Mouse (Mus musculus): ENCODE results near the gene Cutc. TPM values are rescaled to one million over a fixed set of nuclear protein-coding genes. Genes with fewer than 3 reads are reported as not detected.
A peak's percentile ranks its signal among the peaks of the same experiment; 100 is the strongest.

Gene Cutc
- polyA plus RNA-seq, 1 experiment from 2014 or later = 19.4 TPM

- Histone ChIP-seq H3K36me3 (ENCODE audit: control insufficient read depth, insufficient read depth, low read length) (peaks cover 6% of the 10 kb centered on the region; the same call in 1 of the 2 replicates), H3K4me1 (replicated peaks; ENCODE audit: control insufficient read depth, insufficient read depth) (no peaks in the 10 kb centered on the region), H3K4me3 (ENCODE audit: low read depth, low read length) (no peak overlapping the region), H3K27ac (replicated peaks) (peak overlapping the region; percentile 67; the same call in 1 of the 2 replicates), H3K9me3 (ENCODE audit: control insufficient read depth, low read length) (no peaks in the 10 kb centered on the region), H3K4me2 (replicated peaks; ENCODE audit: low read depth) (no peak overlapping the region), H3K9ac (ENCODE audit: low read length) (no peak overlapping the region), H3K27me3 (ENCODE audit: control insufficient read depth, insufficient read depth, low read length) (no peaks in the 10 kb centered on the region)
- DNase-seq (ENCODE audit: low spot score) (peak; percentile 50), ATAC-seq (ENCODE audit: low FRiP score, low TSS enrichment) (peak; percentile 77)
- TF ChIP-seq CTCF (IDR thresholded peaks at IDR 0.05; ENCODE audit: low read depth) (no peak), EP300 (optimal IDR thresholded peaks at IDR 0.05) (no peak)
- WGBS = 42% methylated on average over 22 of the region's 22 CpGs
Measured at GRCm38 (mm10) chr19:43711159-43711916, 41.5 kb upstream of the Cutc start.

GRCm38 (mm10) chr19:43711971-43712370 is 40.8 kb upstream of the Cutc start:
- H3K4me3 ChIP-seq (ENCODE audit: low read depth, low read length) = no peak overlapping the region
- no peak; the same call in 1 of the 2 replicates for ATAC-seq (ENCODE audit: low FRiP score, low TSS enrichment)
- no peak overlapping the region for H3K9ac ChIP-seq (ENCODE audit: low read length)
- no peak for DNase-seq (ENCODE audit: low spot score)
- no peak overlapping the region for H3K4me2 ChIP-seq (replicated peaks; ENCODE audit: low read depth)
- no peaks in the 10 kb centered on the region for H3K4me1 ChIP-seq (replicated peaks; ENCODE audit: control insufficient read depth, insufficient read depth)
- H3K36me3 ChIP-seq (ENCODE audit: control insufficient read depth, insufficient read depth, low read length) = peaks cover 6% of the 10 kb centered on the region; the same call in 1 of the 2 replicates
- H3K27me3 ChIP-seq (ENCODE audit: control insufficient read depth, insufficient read depth, low read length) = no peaks in the 10 kb centered on the region
- no peak for TF ChIP-seq EP300 (optimal IDR thresholded peaks at IDR 0.05)
- no peak for TF ChIP-seq CTCF (IDR thresholded peaks at IDR 0.05; ENCODE audit: low read depth)
- WGBS = 80% methylated on average over 5 of the region's 5 CpGs
- H3K27ac ChIP-seq (replicated peaks) = no peak overlapping the region
- no peaks in the 10 kb centered on the region for H3K9me3 ChIP-seq (ENCODE audit: control insufficient read depth, low read length)

- Histone ChIP-seq H3K9me3 (ENCODE audit: control insufficient read depth, low read length) (no peaks in the 10 kb centered on the region), H3K4me1 (replicated peaks; ENCODE audit: control insufficient read depth, insufficient read depth) (no peaks in the 10 kb centered on the region), H3K4me2 (replicated peaks; ENCODE audit: low read depth) (no peak overlapping the region), H3K27me3 (ENCODE audit: control insufficient read depth, insufficient read depth, low read length) (no peaks in the 10 kb centered on the region), H3K9ac (ENCODE audit: low read length) (no peak overlapping the region), H3K4me3 (ENCODE audit: low read depth, low read length) (no peak overlapping the region), H3K27ac (replicated peaks) (no peak overlapping the region), H3K36me3 (ENCODE audit: control insufficient read depth, insufficient read depth, low read length) (peaks cover 8% of the 10 kb centered on the region)
- ATAC-seq (ENCODE audit: low FRiP score, low TSS enrichment) (no peak), DNase-seq (ENCODE audit: low spot score) (no peak)
- 97% methylated on average over 11 of the region's 11 CpGs for WGBS
- TF ChIP-seq CTCF (IDR thresholded peaks at IDR 0.05; ENCODE audit: low read depth) = no peak
- no peak for TF ChIP-seq EP300 (optimal IDR thresholded peaks at IDR 0.05)
Measured at GRCm38 (mm10) chr19:43720061-43720460, 32.7 kb upstream of the Cutc start.

- Histone ChIP-seq H3K9ac (ENCODE audit: low read length) (no peak overlapping the region), H3K4me2 (replicated peaks; ENCODE audit: low read depth) (no peak overlapping the region), H3K4me1 (replicated peaks; ENCODE audit: control insufficient read depth, insufficient read depth) (no peaks in the 10 kb centered on the region), H3K27ac (replicated peaks) (no peak overlapping the region), H3K9me3 (ENCODE audit: control insufficient read depth, low read length) (no peaks in the 10 kb centered on the region), H3K36me3 (ENCODE audit: control insufficient read depth, insufficient read depth, low read length) (peaks cover 12% of the 10 kb centered on the region), H3K27me3 (ENCODE audit: control insufficient read depth, insufficient read depth, low read length) (no peaks in the 10 kb centered on the region), H3K4me3 (ENCODE audit: low read depth, low read length) (no peak overlapping the region)
- WGBS = 84% methylated on average over 8 of the region's 8 CpGs
- DNase-seq (ENCODE audit: low spot score) = no peak
- no peak for ATAC-seq (ENCODE audit: low FRiP score, low TSS enrichment)
- TF ChIP-seq CTCF (IDR thresholded peaks at IDR 0.05; ENCODE audit: low read depth) (no peak), EP300 (optimal IDR thresholded peaks at IDR 0.05) (no peak)
Measured at GRCm38 (mm10) chr19:43722891-43723290, 29.9 kb upstream of the Cutc start.

- TF ChIP-seq EP300 (optimal IDR thresholded peaks at IDR 0.05) (no peak), CTCF (IDR thresholded peaks at IDR 0.05; ENCODE audit: low read depth) (no peak)
- no peak overlapping the region for H3K4me3 ChIP-seq (ENCODE audit: low read depth, low read length)
- H3K9ac ChIP-seq (ENCODE audit: low read length) = no peak overlapping the region
- WGBS = 69% methylated on average over 10 of the region's 10 CpGs
- no peaks in the 10 kb centered on the region for H3K9me3 ChIP-seq (ENCODE audit: control insufficient read depth, low read length)
- H3K4me1 ChIP-seq (replicated peaks; ENCODE audit: control insufficient read depth, insufficient read depth) = no peaks in the 10 kb centered on the region
- no peaks in the 10 kb centered on the region for H3K27me3 ChIP-seq (ENCODE audit: control insufficient read depth, insufficient read depth, low read length)
- H3K36me3 ChIP-seq (ENCODE audit: control insufficient read depth, insufficient read depth, low read length) = peaks cover 18% of the 10 kb centered on the region
- H3K4me2 ChIP-seq (replicated peaks; ENCODE audit: low read depth) = no peak overlapping the region
- no peak for DNase-seq (ENCODE audit: low spot score)
- ATAC-seq (ENCODE audit: low FRiP score, low TSS enrichment) = no peak
- no peak overlapping the region for H3K27ac ChIP-seq (replicated peaks)
Measured at GRCm38 (mm10) chr19:43723501-43723900, 29.3 kb upstream of the Cutc start.

GRCm38 (mm10) chr19:43724194-43724593 is 28.6 kb upstream of the Cutc start:
- Histone ChIP-seq H3K4me1 (replicated peaks; ENCODE audit: control insufficient read depth, insufficient read depth) (no peaks in the 10 kb centered on the region), H3K27ac (replicated peaks) (no peak overlapping the region), H3K4me3 (ENCODE audit: low read depth, low read length) (no peak overlapping the region), H3K9me3 (ENCODE audit: control insufficient read depth, low read length) (no peaks in the 10 kb centered on the region), H3K27me3 (ENCODE audit: control insufficient read depth, insufficient read depth, low read length) (no peaks in the 10 kb centered on the region), H3K4me2 (replicated peaks; ENCODE audit: low read depth) (no peak overlapping the region), H3K9ac (ENCODE audit: low read length) (no peak overlapping the region), H3K36me3 (ENCODE audit: control insufficient read depth, insufficient read depth, low read length) (peaks cover 25% of the 10 kb centered on the region)
- 92% methylated on average over 20 of the region's 20 CpGs for WGBS
- no peak for DNase-seq (ENCODE audit: low spot score)
- TF ChIP-seq EP300 (optimal IDR thresholded peaks at IDR 0.05) (no peak), CTCF (IDR thresholded peaks at IDR 0.05; ENCODE audit: low read depth) (no peak)
- no peak for ATAC-seq (ENCODE audit: low FRiP score, low TSS enrichment)

Data from stomach, postnatal 0 days (tissue).